Mouse (Mus musculus) thymus, postnatal 14 days (tissue): Measurements from ENCODE around the gene Agbl4.

Experiments
- DNase-seq: peaks from one replicate; pipeline ENCODE4 v3.0.0; 2021

Gene Agbl4

GRCm38 (mm10) chr4:111410731-111411130 lies 1013.3 kb downstream of the Agbl4 start:
- DNase-seq, result no peak

- DNase-seq, result no peak
Observed at GRCm38 (mm10) chr4:111414399-111414798, 1016.9 kb downstream of the Agbl4 start.

GRCm38 (mm10) chr4:111414818-111415488 lies 1017.5 kb downstream of the Agbl4 start, which contains the start of gene Bend5:
Bend5 (plus strand) TSS chr4:111415006.
- DNase-seq, result peak; percentile 93

- DNase-seq, result no peak
Observed at GRCm38 (mm10) chr4:111416126-111416525, 1018.7 kb downstream of the Agbl4 start.

GRCm38 (mm10) chr4:111416551-111416950 lies 1019.1 kb downstream of the Agbl4 start:
- no peak for DNase-seq

GRCm38 (mm10) chr4:111417716-111418115 lies 1020.3 kb downstream of the Agbl4 start:
- DNase-seq, result no peak

GRCm38 (mm10) chr4:111419476-111419875 lies 1022.0 kb downstream of the Agbl4 start:
- no peak for DNase-seq

- DNase-seq, result no peak
Observed at GRCm38 (mm10) chr4:111420031-111420430, 1022.6 kb downstream of the Agbl4 start.

- no peak for DNase-seq
Observed at GRCm38 (mm10) chr4:111420955-111421354, 1023.5 kb downstream of the Agbl4 start.

- no peak for DNase-seq
Observed at GRCm38 (mm10) chr4:111421785-111422184, 1024.3 kb downstream of the Agbl4 start.

- DNase-seq, result no peak
Observed at GRCm38 (mm10) chr4:111424371-111424950, 1027.0 kb downstream of the Agbl4 start.

- DNase-seq, result no peak
Observed at GRCm38 (mm10) chr4:111425170-111425569, 1027.7 kb downstream of the Agbl4 start.

GRCm38 (mm10) chr4:111431186-111431585 lies 1033.7 kb downstream of the Agbl4 start:
- no peak for DNase-seq

- DNase-seq, result no peak
Observed at GRCm38 (mm10) chr4:111432013-111432412, 1034.6 kb downstream of the Agbl4 start.

GRCm38 (mm10) chr4:111432417-111432816 lies 1035.0 kb downstream of the Agbl4 start:
- DNase-seq, result no peak

GRCm38 (mm10) chr4:111441709-111442108 lies 1044.2 kb downstream of the Agbl4 start:
- DNase-seq, result no peak

GRCm38 (mm10) chr4:111442435-111443238 lies 1045.2 kb downstream of the Agbl4 start:
- DNase-seq, result no peak

GRCm38 (mm10) chr4:111443906-111444615 lies 1046.6 kb downstream of the Agbl4 start:
- no peak for DNase-seq

GRCm38 (mm10) chr4:111444616-111445160 lies 1047.2 kb downstream of the Agbl4 start:
- no peak for DNase-seq

- no peak for DNase-seq
Observed at GRCm38 (mm10) chr4:111447918-111448317, 1050.5 kb downstream of the Agbl4 start.

GRCm38 (mm10) chr4:111448586-111448985 lies 1051.1 kb downstream of the Agbl4 start:
- DNase-seq, result no peak

GRCm38 (mm10) chr4:111449442-111450199 lies 1052.2 kb downstream of the Agbl4 start:
- DNase-seq, result no peak
